Mouse (Mus musculus) left cerebral cortex, adult 8-10 months (tissue): ENCODE results near the gene Trim56. TPM values are rescaled to one million over a fixed set of nuclear protein-coding genes. Genes with fewer than 3 reads are reported as not detected.
"Not testable (repeated sequence)": the region's sequence is repeated elsewhere in the genome, so short reads cannot be mapped to it uniquely, and the experiment has no call there.

ENCODE experiments used
- DNase-seq, 2 experiments: peaks; one replicate each; pipeline ENCODE4 v3.0.0; 2022; ENCODE audit warnings: low spot score in 2 of 2
- total RNA-seq, 4 experiments: library from RNA; stranded (reverse); gene quantifications; 2 replicates each; pipeline ENCODE4 v1.2.4; 2022

Trim56 gene
- 1 to 10 TPM; 5.4 to 8.9 (median 7.4) TPM for total RNA-seq

DNA sequence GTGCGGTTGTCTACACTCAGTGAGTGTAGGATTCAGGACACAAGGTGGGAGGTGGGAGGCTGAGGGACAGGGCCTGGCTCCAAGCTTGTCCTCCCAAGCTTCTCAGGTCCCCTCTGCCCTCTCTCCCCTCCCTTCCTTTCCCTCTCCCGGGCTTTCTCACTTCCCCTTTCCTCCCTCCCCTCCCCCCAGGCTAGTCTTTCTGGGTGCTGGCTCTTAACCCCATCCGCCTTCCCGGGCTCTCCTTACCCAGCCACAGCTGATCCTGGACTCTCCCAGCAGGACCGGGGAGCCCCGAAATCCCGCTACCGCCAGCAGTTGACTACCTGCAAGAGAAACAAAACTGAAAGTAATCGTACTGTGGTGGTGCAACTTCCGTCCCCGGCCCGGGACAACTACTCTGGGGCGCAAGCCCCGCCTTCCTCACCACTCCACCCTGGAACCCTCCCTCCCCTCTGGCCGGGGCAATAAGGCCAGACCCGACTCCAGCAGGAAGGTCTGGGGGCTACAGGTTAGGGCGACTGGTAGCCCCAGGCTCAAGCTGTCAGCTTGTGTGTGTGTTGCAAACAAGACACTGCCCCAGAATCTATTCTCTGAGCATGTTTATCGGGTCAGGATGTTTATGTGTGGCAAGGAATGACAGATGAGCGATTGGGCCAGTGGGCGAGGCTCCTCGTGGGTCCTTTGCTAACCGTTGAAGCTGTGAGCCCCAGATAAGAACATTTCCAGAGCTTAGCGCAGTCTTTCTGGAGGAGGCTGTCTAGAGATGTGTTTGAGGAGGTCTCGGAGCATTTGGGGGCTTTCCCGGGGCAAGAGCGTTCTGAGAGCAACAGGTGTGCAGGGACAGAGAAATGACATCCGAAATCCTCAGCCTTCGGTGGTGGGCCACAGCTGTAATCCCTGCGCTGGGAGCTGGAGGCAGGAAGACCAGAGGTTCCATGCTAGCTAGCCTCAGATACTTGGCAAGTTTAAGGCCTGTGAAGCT lies at the start of gene Trim56:
Gene Trim56, minus strand, starts transcription at position 344 of the 982 bp plus-strand sequence.
- DNase-seq: no peak

DNA sequence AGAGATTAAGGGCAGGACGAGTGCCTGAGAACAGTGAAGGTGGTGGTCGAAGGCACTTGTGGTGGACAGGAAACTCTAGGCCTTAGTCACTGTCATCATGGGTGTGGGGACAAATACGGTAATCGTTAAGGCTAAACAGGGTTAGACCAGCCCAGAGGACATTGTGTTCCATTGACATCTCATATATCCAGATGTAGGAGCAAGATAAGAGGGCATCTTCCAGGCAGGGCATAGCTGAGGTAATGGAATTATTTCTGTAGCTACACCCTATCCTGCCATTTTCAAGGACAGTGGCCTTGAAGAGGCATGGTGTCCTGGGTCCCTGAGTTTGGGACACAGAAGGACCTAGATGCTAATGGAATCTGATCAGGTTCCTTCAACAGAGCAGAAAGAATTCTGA lies 45.8 kb upstream of the Trim56 start:
- DNase-seq: no peak

DNA sequence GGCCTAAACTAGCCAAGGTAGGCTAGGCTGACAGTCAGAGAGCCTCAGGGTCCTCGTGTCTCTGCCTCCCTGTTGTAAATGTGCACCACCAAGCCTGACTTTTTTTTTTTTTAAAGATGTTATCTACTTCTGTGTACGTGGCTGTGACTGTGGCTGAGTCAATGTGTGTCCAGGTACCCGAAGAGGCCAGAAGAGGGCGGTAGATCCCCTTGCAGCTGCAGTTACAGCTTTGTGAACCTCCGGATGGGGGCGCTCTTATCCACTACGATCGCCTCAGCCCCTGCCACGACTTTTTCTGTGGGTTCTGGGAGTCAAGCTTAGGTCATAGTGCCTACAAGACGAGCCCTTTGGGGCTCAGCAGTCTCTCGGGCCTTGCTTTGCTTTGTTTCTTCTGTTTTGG lies 43.5 kb upstream of the Trim56 start:
- DNase-seq: no peak

DNA sequence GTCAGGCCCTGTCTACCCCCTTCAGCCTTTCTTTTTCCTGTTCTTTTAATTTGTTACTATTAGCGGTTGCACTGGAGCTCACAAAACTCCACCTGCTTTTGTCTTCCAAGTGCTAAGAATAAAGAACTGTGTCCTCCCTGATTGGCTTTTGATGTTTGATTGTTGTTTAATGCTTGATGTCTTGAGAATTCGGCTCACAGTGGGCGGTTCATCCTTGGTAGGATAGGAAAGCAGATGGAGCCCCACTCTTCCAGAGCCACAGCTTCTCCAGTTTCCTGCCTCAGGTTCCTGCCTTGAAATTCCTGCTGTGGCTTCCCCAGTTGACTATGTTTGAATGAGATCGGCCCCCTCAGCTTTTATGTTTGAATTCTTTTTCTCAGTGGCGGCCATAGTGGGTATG lies 37.3 kb upstream of the Trim56 start:
- DNase-seq: no peak

DNA sequence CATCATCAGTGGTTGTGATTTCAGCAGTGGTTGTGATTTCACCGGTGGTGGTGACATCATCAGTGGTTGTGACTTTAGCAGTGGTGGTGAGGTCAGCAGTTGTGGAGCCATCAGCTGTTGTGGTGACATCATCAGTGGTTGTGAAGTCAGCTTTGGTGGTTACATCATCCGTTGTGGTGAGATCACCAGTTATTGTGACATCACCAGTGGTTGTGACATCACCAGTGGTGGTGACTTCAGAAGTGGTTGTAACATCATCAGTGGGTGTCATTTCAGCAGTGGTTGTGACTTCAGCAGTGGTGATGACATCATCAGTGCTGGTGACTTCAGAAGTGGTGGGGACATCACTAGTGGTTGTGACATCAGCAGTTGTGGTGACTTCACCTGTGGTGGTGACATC lies 36.6 kb upstream of the Trim56 start:
- no peak for DNase-seq

DNA sequence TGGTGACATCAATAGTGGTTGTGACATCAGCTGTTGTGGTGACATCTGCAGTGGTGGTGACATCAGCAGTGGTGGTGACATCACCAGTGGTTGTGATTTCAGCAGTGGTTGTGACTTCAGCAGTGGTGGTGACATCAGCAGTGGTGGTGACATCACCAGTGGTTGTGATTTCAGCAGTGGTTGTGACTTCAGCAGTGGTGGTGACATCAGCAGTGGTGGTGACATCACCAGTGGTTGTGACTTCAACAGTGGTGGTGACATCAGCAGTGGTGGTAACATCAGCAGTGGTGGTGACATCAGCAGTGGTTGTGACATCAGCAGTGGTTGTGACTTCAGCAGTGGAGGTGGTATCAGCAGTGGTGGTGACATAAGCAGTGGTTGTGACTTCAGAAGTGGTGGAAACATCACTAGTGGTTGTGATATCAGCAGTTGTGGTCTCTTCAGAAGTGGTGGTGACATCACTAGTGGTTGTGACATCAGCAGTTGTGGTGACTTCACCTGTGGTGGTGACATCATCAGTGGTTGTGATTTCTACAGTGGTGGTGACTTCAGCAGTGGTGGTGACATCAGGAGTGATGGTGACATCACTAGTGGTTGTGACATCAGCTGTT lies 33.4 kb upstream of the Trim56 start, which contains the start of gene Muc3:
Gene Muc3, minus strand, starts transcription at position 51 of the 611 bp plus-strand sequence.
- DNase-seq: not testable (repeated sequence)

DNA sequence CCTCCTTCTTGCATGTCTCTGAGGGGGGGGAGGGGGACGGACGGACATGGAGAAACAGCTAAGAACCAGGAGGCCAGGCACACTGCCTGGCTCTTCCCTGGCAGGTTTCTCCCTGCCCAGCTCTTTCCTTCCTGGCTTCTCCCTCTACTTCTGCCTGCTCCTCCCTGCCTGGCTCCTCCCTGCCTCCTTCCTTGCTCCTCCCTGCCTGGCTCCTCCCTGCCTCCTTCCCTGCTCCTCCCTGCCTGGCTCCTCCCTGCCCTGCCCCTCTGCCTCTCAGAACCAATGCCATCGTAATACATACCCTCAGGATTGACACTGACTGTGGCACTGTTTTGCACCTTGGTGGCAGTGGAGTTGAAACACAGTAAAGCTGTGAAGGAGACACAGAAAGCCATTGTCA lies 24.8 kb upstream of the Trim56 start:
- no peak for DNase-seq

DNA sequence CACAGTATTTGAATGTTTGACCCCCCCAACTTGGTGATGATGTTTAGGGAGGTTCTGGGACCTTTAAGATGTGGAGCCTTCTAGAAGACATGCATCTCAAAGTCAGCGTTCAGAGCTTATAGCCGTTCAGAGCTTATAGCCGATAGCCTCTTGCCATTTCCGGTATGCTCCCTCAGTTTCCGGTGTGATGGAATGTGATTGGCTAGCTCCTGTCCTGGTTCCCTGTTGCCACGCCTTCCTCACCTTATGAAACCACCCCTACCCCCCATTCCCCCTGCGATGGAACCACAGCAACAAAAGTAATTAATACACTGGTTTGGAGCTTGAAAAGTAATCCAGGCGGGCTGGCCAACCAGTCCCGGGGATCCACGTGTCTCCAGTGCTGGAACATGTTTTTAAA lies 23.0 kb upstream of the Trim56 start:
- no peak for DNase-seq

DNA sequence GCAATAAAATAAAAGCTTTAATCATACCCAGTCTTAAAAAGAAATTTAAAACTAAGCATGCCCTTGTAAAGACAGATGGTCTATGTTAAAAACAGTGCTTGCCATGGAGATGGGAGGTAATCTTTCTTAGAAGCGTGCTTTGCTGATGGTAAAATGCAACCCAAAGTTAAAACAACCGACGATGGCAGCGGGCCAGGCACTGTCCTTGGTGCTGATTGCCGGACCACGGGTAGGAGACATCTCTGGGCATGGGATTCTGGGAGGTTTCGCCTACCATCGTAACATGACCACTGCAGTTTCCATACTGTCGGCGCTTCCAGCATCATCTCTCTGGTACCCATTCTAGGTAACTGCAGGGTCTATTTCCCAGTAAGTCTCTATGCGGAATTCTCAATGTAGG lies 18.9 kb upstream of the Trim56 start:
- no peak for DNase-seq

DNA sequence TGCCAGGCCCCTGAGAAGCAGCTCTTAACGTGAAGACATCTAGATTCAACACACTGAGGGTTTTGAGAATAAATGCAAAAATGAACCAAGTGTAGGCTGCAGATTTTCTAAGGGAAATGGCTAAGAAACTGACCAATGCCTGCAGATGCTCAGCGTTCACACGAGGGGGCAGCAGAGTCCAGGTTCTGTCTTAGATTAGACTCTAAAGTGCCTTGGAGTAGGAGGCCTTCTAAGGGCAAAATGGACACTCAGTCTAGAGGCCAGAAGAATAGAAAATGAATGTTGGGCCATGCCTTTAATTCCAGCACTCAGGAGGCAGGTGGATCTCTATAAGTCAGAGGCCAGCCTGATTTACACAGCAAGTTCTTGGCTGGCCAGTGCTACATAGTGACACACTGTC lies 15.5 kb upstream of the Trim56 start:
- no peak for DNase-seq

DNA sequence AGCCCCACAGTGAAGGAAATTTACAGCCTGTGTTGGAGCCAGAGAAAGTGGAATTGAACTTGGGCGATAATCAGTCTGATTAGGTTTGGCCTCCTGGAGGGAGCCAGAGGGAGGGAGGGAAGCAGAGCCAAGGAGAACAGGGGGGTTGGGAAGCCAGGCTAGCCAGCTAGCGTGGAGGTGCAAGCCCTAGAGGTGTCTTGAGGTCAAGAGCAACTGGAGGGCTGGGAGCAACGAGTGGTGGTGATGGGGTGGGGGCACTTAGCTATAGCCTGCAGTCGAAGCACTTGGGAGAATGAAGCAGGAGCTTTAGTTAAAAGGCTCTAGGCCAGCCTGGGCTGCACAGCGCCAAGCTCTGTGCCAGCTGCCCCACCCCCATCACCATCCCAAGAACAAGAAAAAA lies 13.3 kb upstream of the Trim56 start:
- DNase-seq: no peak

DNA sequence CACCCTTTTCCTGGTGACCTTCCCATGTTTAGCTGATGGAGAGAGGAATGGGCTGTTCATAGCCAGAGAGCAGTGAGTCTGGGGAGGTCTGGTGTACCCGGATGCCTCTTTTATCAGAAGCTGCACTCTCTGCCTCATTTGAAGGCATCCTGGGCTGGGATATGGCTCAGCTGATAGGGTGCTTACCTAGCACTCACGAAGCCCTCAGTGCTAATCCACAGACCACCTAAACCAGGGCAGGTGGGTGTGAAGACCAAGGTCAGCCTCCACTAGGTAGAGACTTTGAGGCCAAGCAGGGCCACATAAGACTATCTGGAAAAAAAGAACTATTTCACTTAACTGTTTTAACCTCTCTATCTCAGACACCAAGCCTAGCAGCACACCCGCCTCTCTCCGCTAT lies 7.5 kb upstream of the Trim56 start:
- no peak for DNase-seq

DNA sequence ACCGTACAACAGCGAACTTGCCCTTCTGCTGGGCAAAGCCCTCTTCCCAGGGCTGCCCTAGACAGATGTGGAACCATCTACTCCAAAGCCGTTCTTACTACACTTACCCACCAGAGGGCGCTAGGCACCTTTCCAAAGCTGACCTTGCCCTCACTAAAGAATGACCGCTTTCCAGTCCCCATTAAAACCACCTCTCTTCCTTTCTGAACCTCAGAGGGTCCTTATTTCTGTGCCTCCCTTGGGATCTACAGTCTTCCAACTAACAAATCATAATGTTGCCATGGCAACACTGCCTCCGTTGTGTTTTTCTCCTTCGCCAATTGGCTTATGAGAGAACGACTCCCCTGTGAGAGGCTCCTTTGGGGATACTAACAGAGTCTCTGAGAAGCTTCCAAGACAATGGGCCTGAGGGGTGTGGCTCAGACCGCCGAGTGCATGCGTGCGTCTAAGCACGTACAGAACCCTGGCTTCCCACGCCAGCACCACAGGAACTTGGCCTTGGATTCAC lies 6.7 kb upstream of the Trim56 start:
- peak; percentile 54 to 57 for DNase-seq

DNA sequence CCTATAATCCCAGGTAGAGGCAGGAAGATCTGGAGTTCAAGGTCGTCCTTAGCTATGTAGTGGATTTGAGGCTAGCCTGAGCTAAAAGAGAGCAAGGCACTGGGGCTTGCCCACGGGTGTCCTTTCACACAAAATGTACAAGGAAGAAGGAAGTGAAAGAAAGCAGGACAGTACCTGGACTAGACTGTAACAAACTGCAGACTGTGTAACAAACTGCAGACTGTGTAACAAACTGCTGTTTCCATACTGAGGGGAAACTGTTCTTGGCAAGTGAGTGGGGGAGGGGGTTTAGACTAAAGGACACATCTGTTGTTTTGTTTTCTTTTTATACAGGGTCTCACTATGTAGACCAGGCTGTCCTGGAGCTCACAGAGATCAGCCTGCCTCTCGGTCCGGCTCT lies 5.3 kb upstream of the Trim56 start:
- no peak for DNase-seq

DNA sequence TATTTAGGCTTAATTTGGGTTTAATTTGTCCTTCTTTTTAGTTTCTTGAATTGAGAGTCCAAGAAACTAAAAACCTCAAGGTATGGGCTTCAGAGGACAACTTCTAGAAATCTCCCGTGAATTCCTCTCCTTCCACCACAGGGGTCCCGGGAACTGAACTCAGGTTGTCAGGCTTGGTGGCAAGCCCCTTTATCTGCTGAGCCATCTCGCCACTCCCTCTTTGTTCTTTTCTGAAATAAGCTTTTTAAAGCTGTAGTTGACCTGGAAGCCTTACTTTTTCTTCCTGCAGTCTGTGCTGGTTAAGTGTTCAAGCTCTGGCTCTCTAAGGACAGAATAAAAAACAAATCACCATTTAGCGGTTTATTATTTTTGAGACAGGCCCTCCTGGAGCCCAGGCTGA lies 2.9 kb upstream of the Trim56 start:
- DNase-seq: no peak

DNA sequence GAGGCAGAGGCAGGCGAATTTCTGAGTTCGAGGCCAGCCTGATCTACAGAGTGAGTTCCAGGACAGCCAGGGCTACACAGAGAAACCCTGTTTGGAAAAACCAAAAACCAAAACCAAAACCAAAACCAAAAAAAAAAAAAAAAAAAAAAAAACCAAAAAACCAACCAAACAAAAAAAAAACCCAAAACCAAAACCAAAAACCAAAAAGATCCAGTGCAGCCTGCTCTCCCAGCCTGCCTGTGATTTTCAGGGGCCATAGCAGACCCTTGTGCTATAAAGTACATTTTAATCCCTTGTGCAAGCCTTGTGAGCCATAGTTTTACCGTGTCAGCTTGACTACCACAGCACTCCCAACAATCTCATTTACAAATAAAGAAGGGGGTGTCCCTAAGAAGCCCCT lies 2.0 kb upstream of the Trim56 start:
- DNase-seq: not testable (repeated sequence)

DNA sequence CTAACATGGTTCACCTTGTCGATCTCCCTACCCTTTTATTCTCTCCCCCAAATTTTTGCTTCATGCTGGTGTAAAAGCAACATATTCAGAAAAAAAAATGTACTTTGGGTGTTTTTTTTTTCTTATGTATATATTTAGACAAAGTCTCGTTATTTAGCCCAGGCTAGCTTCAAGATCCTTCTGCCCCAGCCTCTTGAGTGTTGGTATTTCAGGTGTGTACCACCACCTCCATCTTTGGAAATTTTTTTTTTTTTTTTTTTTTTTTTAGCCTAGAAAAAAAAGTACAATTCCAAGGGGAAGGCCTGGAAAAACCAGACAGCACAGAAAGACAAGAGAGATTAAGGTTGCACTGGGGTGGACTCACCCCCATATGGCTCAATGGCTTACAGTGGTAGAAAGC lies 978 bp upstream of the Trim56 start:
- DNase-seq: no peak

DNA sequence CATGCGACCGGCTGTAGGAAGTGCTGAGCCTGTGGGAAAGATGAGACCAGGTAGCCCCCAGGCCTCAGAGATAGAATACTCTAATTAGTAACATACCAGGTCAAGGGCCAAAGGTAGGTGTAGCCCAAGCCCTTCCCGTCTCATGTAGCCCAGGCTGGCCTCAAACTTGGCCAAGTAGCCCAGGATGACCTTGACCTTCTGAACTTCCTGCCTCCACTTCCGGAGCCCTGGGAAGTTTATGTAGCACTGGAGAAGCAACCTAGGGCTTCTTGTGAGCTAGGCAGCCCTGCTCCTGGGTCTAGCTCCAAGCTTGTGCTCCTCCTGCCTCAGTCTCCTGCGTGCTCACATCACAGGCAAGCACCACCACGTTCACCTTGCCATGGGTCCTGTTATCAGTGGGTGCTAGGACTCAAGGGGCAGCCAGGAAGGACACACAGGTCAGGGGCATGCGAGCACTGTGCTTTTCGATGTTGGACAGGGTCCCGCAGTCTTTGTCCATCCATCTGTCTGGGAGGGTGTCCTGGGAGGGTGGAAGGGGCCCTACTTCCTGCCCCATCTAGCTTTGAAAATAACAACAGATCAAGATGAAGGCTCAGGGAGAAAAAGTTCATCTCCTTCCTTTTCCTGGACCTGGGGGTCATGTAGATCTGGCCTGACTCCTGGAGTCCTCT lies 983 bp downstream of the Trim56 start:
- DNase-seq: no peak

DNA sequence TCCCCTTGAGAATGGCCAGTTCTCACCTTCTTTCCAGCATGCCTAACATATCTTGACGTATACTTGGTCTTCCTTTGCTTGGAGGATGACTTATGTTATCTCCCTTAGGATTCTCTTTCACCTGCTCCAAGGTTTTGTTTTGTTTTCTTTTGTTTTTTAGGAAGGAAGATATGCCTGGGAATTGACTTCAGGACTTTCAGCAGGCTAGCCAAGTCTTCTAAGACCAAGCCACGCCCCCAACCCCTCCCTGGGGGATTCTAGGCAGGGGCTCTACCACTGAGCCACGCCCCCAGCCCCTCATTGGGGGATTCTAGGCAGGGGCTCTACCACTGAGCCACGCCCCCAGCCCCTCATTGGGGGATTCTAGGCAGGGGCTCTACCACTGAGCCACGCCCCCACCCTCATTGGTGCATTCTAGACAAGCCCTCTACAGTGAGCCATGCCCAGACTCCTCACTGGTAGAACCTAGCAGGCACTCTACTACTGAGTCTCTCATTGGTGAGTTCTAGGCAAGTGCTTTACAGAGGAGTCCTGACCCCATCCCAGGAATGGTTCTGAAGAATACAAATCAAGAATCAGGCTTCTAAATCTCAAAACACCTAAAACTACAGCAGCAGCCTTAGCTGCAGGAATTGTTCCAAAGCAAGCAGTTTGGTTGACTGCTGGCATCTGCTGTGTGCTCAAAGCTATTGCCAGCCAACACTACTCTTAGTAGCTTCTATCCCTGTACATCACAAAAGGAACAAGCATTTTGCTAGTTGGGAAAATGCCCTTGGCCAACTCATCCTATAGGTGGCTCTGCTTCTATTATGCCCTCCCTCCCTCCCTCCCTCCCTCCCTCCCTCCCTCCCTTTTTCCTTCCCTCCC lies 4.2 kb downstream of the Trim56 start:
- no peak for DNase-seq

DNA sequence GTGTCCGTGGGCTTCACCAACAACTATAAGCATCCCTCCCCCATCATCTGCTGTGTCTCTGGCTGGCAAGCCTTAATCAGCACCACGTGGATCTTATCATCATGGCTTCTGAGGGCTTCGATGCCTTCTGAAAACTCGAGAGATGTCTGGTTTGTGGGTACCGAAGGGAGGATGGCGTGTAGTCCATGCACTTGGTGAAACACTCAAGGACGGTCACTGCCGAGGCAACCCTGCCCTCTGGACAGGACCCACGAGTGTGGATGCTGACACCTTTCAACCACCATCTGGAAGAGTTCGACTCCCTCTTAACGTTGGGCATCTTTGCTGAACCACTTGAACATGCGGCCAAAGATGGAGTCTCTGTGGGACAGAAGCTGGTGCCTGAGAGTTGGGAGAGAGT lies 5.1 kb downstream of the Trim56 start:
- DNase-seq: no peak
